Mouse (Mus musculus): Measurements from ENCODE around the gene Pip4p1.

- TF ChIP-seq EP300 (optimal IDR thresholded peaks at IDR 0.05) = no peak
- TF ChIP-seq CTCF (IDR thresholded peaks at IDR 0.05; ENCODE audit: low read depth) = no peak
Observed at GRCm38 (mm10) chr14:50936649-50937048, 6.0 kb upstream of the Pip4p1 start.
